ENCODE assay signal across 26 mouse cellular contexts in the genomic region with DNA sequence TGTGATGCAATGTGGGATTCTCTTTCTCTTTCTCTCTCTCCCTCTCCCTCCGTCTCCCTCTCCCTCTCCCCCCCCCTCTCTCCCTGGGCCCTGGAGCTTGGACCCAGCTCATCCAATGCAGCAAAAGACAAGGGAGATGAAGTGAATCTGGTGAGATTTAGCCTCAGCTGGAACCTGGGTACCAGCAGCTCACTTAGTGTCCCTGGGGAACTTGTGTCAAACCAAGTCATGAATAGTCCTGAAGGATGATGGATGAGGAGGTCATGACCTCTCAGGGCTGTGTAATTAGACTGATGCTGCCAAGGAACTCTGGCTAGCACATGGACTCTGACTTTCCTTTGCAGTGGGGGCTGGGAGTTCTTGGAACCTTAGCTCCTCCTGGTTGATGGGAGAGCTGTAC. TPM values are rescaled to one million over a fixed set of nuclear protein-coding genes. Genes with fewer than 3 reads are reported as not detected.
A peak's percentile ranks its signal among the peaks of the same experiment; 100 is the strongest.
DNase-seq lines count a peak whose midpoint lies in the region; ATAC-seq and TF ChIP-seq lines count a peak whose summit lies in the region.
"Had no signal": no experiment of that assay in that cellular context is flagged by ENCODE, and none has a peak within 500 bp of the region (broad histone marks: within the 10 kb centered on the region; RNA-seq: fewer than 3 reads in every experiment).

No protein-coding gene starts in this region.

- no peaks in the 10 kb centered on the region for H3K27me3 ChIP-seq in midbrain, embryonic 11.5 days (ENCODE audit: control insufficient read depth, insufficient read depth, low read length)
- no peaks in the 10 kb centered on the region for H3K27me3 ChIP-seq in midbrain, postnatal 0 days (ENCODE audit: insufficient read depth, low read length)
- H3K27me3 ChIP-seq in neural tube, embryonic 11.5 days (ENCODE audit: control insufficient read depth, insufficient read depth, low read length): no peaks in the 10 kb centered on the region
- H3K27me3 ChIP-seq: embryonic facial prominence, embryonic 15.5 days; forebrain, embryonic 15.5 days; neural tube, embryonic 12.5 days; stomach, embryonic 15.5 days had no signal

- H3K4me3 ChIP-seq in midbrain, embryonic 11.5 days (ENCODE audit: low read depth, low read length): no peak overlapping the region
- H3K4me3 ChIP-seq in midbrain, postnatal 0 days (ENCODE audit: low read depth, low read length): no peak overlapping the region
- no peak overlapping the region for H3K4me3 ChIP-seq in neural tube, embryonic 11.5 days (ENCODE audit: low read depth, low read length)
- H3K4me3 ChIP-seq: embryonic facial prominence, embryonic 15.5 days; forebrain, embryonic 15.5 days; heart, embryonic 10.5 days; layer of hippocampus, adult 2 months; limb, embryonic 12.5 days; neural tube, embryonic 12.5 days; stomach, embryonic 15.5 days had no signal

- H3K36me3 ChIP-seq in midbrain, embryonic 11.5 days (ENCODE audit: control insufficient read depth, insufficient read depth, low read length): no peaks in the 10 kb centered on the region
- peaks cover 3% of the 10 kb centered on the region; the same call in 1 of the 2 replicates for H3K36me3 ChIP-seq in midbrain, postnatal 0 days (ENCODE audit: insufficient read depth, low read length)
- H3K36me3 ChIP-seq in neural tube, embryonic 11.5 days (ENCODE audit: control insufficient read depth, insufficient read depth, low read length): no peaks in the 10 kb centered on the region
- H3K36me3 ChIP-seq: embryonic facial prominence, embryonic 15.5 days; forebrain, embryonic 15.5 days; heart, embryonic 10.5 days; limb, embryonic 12.5 days; neural tube, embryonic 12.5 days; stomach, embryonic 15.5 days had no signal

- H3K4me1 ChIP-seq in midbrain, embryonic 11.5 days (ENCODE audit: control insufficient read depth, insufficient read depth, low read length): no peaks in the 10 kb centered on the region
- 0 out of 2 replicates have a peak, but pooled peaks cover 7% of the 10 kb centered on the region for H3K4me1 ChIP-seq in midbrain, postnatal 0 days (ENCODE audit: insufficient read depth, low read length)
- H3K4me1 ChIP-seq in neural tube, embryonic 11.5 days (ENCODE audit: control insufficient read depth, insufficient read depth, low read length): peaks cover 15% of the 10 kb centered on the region

- ATAC-seq in midbrain, embryonic 11.5 days (ENCODE audit: low FRiP score): peak; percentile 75
- ATAC-seq in midbrain, postnatal 0 days (ENCODE audit: low FRiP score): no peak
- ATAC-seq in neural tube, embryonic 11.5 days (ENCODE audit: insufficient read depth, low FRiP score, low TSS enrichment): peak; percentile 56
- no peak for ATAC-seq in activated CD4-positive, CD25-positive, alpha-beta regulatory T cell, adult 4 months
- ATAC-seq: forebrain, embryonic 15.5 days; liver, postnatal 0 days; lung, postnatal 0 days had no signal

- TF ChIP-seq CTCF in midbrain, postnatal 0 days (IDR thresholded peaks at IDR 0.05): no peak

- 44% methylated on average over 1 of the region's 1 CpGs for WGBS in midbrain, embryonic 11.5 days
- 18% methylated on average over 1 of the region's 1 CpGs for WGBS in midbrain, postnatal 0 days
- 15% methylated on average over 1 of the region's 1 CpGs for WGBS in neural tube, embryonic 11.5 days

- H3K4me2 ChIP-seq in midbrain, embryonic 11.5 days: no peak overlapping the region
- no peak overlapping the region for H3K4me2 ChIP-seq in midbrain, postnatal 0 days (ENCODE audit: low read depth, low read length, poor library complexity, severe bottlenecking)
- no peak overlapping the region for H3K4me2 ChIP-seq in neural tube, embryonic 11.5 days (ENCODE audit: low read depth)
- H3K4me2 ChIP-seq: embryonic facial prominence, embryonic 15.5 days; forebrain, embryonic 15.5 days; limb, embryonic 12.5 days; liver, embryonic 11.5 days; neural tube, embryonic 12.5 days; stomach, embryonic 15.5 days had no signal

- no peak overlapping the region for H3K9ac ChIP-seq in midbrain, embryonic 11.5 days (ENCODE audit: low read length)
- no peak overlapping the region for H3K9ac ChIP-seq in midbrain, postnatal 0 days (replicated peaks; ENCODE audit: low read length, poor library complexity, severe bottlenecking)
- no peak overlapping the region for H3K9ac ChIP-seq in neural tube, embryonic 11.5 days (ENCODE audit: low read length)
- H3K9ac ChIP-seq: embryonic facial prominence, embryonic 15.5 days; forebrain, embryonic 15.5 days; limb, embryonic 12.5 days; liver, postnatal 0 days; neural tube, embryonic 12.5 days; stomach, embryonic 15.5 days had no signal

- no peaks in the 10 kb centered on the region for H3K9me3 ChIP-seq in midbrain, embryonic 11.5 days (ENCODE audit: control insufficient read depth, low read length)
- no peaks in the 10 kb centered on the region for H3K9me3 ChIP-seq in midbrain, postnatal 0 days (ENCODE audit: low read length)
- H3K9me3 ChIP-seq in neural tube, embryonic 11.5 days (ENCODE audit: control insufficient read depth, low read length): no peaks in the 10 kb centered on the region
- H3K9me3 ChIP-seq: embryonic facial prominence, embryonic 15.5 days; forebrain, embryonic 15.5 days; heart, embryonic 10.5 days; limb, embryonic 12.5 days; neural tube, embryonic 12.5 days; stomach, embryonic 15.5 days had no signal

- no peak overlapping the region for H3K27ac ChIP-seq in midbrain, embryonic 11.5 days (ENCODE audit: low read depth, low read length)
- H3K27ac ChIP-seq in midbrain, postnatal 0 days (ENCODE audit: low read depth, low read length): no peak overlapping the region
- peak overlapping the region; percentile 6; the same call in 1 of the 2 replicates for H3K27ac ChIP-seq in neural tube, embryonic 11.5 days (ENCODE audit: low read depth, low read length)
- H3K27ac ChIP-seq: embryonic facial prominence, embryonic 15.5 days; forebrain, embryonic 15.5 days; heart, embryonic 10.5 days; layer of hippocampus, adult 2 months; limb, embryonic 12.5 days; macrophage; neural tube, embryonic 12.5 days; stomach, embryonic 15.5 days had no signal

- peak; percentile 82 for DNase-seq in midbrain, embryonic 11.5 days (ENCODE audit: low spot score, missing footprints)
- no peak for DNase-seq in midbrain, postnatal 0 days (ENCODE audit: low spot score)
- DNase-seq in adipocyte (ENCODE audit: low spot score): peak; percentile 30
- DNase-seq in embryo, embryonic 9.5 days (ENCODE audit: extremely low spot score): peak; percentile 48
- DNase-seq in neural tube, embryonic 11.5 days (ENCODE audit: low spot score): peak; percentile 64
- no peak for DNase-seq in kidney, postnatal 4 days
- DNase-seq: adrenal gland, postnatal 36 days; cerebellum, adult 9-11 months; gastrocnemius, postnatal 10 days; heart, postnatal 4 days; kidney, adult 2 months; kidney, postnatal 14 days; liver, postnatal 0 days; thymus, postnatal 36 days had no signal

RNA-seq across cellular contexts. Expression of gene Crmp1, which starts 39.5 kb away (rescaled TPM):
- polyA plus RNA-seq in midbrain, embryonic 11.5 days (2014; fragmentation: Nextera tagmentation; extraction: Ambion mirVana): 272 and 295 TPM in 2 replicates
- total RNA-seq in midbrain, postnatal 0 days (2014; rRNA removed): 954 and 1,050 TPM in 2 replicates
- polyA plus RNA-seq in midbrain, postnatal 0 days (2015; fragmentation: Nextera tagmentation; extraction: Ambion mirVana): 851 and 872 TPM in 2 replicates
- 472 and 565 TPM in 2 replicates for polyA plus RNA-seq in neural tube, embryonic 11.5 days (2014; fragmentation: Nextera tagmentation; extraction: Ambion mirVana)
- 10 to 100 TPM; 11.2 to 11.5 TPM for polyA plus RNA-seq in activated CD4-positive, CD25-positive, alpha-beta regulatory T cell, adult 4 months (2017; shearing (Covaris generic))
- total RNA-seq: granulocyte monocyte progenitor cell, adult 5-6 weeks had no signal
- polyA plus RNA-seq: macrophage had no signal

Comparison
In these comparisons a context has a peak if more than half of its experiments do, and no peak if none do; other contexts are left out.
1. ATAC-seq: peak in midbrain, embryonic 11.5 days (single experiment) and neural tube, embryonic 11.5 days (single experiment); none in midbrain, postnatal 0 days (single experiment) and activated CD4-positive, CD25-positive, alpha-beta regulatory T cell, adult 4 months (single experiment).
2. DNase-seq: peak in midbrain, embryonic 11.5 days (single experiment), adipocyte (single experiment), embryo, embryonic 9.5 days (single experiment) and neural tube, embryonic 11.5 days (single experiment); none in midbrain, postnatal 0 days (single experiment) and kidney, postnatal 4 days (0 of 2).
3. RNA of gene Crmp1, which starts 39.5 kb away (polyA plus RNA-seq): 851 to 872 TPM in midbrain, postnatal 0 days, 472 to 565 TPM in neural tube, embryonic 11.5 days and 272 to 295 TPM in midbrain, embryonic 11.5 days; 11.2 to 11.5 TPM in activated CD4-positive, CD25-positive, alpha-beta regulatory T cell, adult 4 months; every median in the first group is over 10 times any median in the second.